Mouse (Mus musculus) ES-Bruce4 (cell line): ENCODE measurements at regions not wholly inside any gene's neighbourhood (a gene's known extent, or its start where the extent isn't known, plus 50 kb on each side); places are given as distances from the start of the nearest gene placed in this dataset.

Experiments used
- H3K27ac ChIP-seq: 2 replicates; pipeline ENCODE4 v1.5.1; 2012; ENCODE audit warnings: low read length, inconsistent platforms; ENCODE audit not compliant: insufficient read depth
- H3K27me3 ChIP-seq: 2 replicates; pipeline ENCODE4 v1.6.1; 2012; ENCODE audit warnings: mild to moderate bottlenecking, low read length, inconsistent platforms; ENCODE audit not compliant: control insufficient read depth, poor library complexity, insufficient read depth, severe bottlenecking
- H3K36me3 ChIP-seq: 2 replicates; pipeline ENCODE4 v1.6.1; 2012; ENCODE audit warnings: inconsistent platforms, mild to moderate bottlenecking, low read length, moderate library complexity; ENCODE audit not compliant: control insufficient read depth, poor library complexity, insufficient read depth, severe bottlenecking
- H3K4me1 ChIP-seq: one replicate; pipeline ENCODE4 v1.8.1; 2011; ENCODE audit warnings: low read length; ENCODE audit not compliant: control insufficient read depth, insufficient read depth
- H3K4me3 ChIP-seq: 2 replicates; pipeline ENCODE4 v1.5.1; 2011; ENCODE audit warnings: low read depth, mild to moderate bottlenecking, low read length
- H3K9ac ChIP-seq: 2 replicates; pipeline ENCODE4 v1.6.1; 2012; ENCODE audit warnings: low read depth, mild to moderate bottlenecking, inconsistent platforms; ENCODE audit not compliant: poor library complexity, severe bottlenecking
- H3K9me3 ChIP-seq: replicated peaks from 2 replicates; pipeline ENCODE4 v1.6.1; 2012; ENCODE audit warnings: mild to moderate bottlenecking, low read length, inconsistent platforms; ENCODE audit not compliant: control insufficient read depth, poor library complexity, insufficient read depth, severe bottlenecking
- CTCF ChIP-seq: IDR thresholded peaks from one replicate; pipeline ENCODE4 v1.8.1; 2011; ENCODE audit warnings: low read depth, low read length
- EP300 ChIP-seq: IDR thresholded peaks from 2 replicates; pipeline ENCODE4 v1.6.1; 2011; ENCODE audit warnings: low read depth, low read length; ENCODE audit not compliant: insufficient read depth
- POLR2A ChIP-seq: IDR thresholded peaks from one replicate; pipeline ENCODE4 v1.8.1; 2011; ENCODE audit warnings: low read length; ENCODE audit not compliant: insufficient read depth

GRCm38 (mm10) chr9:23123452-23123851 lies 99.4 kb upstream of the Bmper start:
- TF ChIP-seq CTCF (no peak), POLR2A (no peak), EP300 (no peak)
- Histone ChIP-seq H3K36me3 (no peaks in the 10 kb centered on the region), H3K27ac (no peak overlapping the region)

GRCm38 (mm10) chr9:23125761-23126704 lies 96.8 kb upstream of the Bmper start:
- no peak overlapping the region for H3K4me3 ChIP-seq
- no peak overlapping the region for H3K27ac ChIP-seq
- no peaks in the 10 kb centered on the region for H3K9me3 ChIP-seq
- H3K36me3 ChIP-seq: no peaks in the 10 kb centered on the region
- no peak overlapping the region for H3K9ac ChIP-seq
- TF ChIP-seq EP300 (no peak), CTCF (no peak), POLR2A (no peak)
- H3K4me1 ChIP-seq: no peaks in the 10 kb centered on the region
- no peaks in the 10 kb centered on the region for H3K27me3 ChIP-seq

More at GRCm38 (mm10) chr9:23123452-23123851, 99.4 kb upstream of the Bmper start:
- H3K9ac ChIP-seq: no peak overlapping the region
- H3K4me1 ChIP-seq: no peaks in the 10 kb centered on the region
- no peaks in the 10 kb centered on the region for H3K27me3 ChIP-seq
- no peaks in the 10 kb centered on the region for H3K9me3 ChIP-seq
- no peak overlapping the region for H3K4me3 ChIP-seq

- TF ChIP-seq POLR2A (no peak), CTCF (no peak), EP300 (no peak)
- H3K4me1 ChIP-seq: no peaks in the 10 kb centered on the region
- no peaks in the 10 kb centered on the region for H3K9me3 ChIP-seq
- no peak overlapping the region for H3K4me3 ChIP-seq
- H3K27ac ChIP-seq: no peak overlapping the region
- no peaks in the 10 kb centered on the region for H3K27me3 ChIP-seq
- no peak overlapping the region for H3K9ac ChIP-seq
- no peaks in the 10 kb centered on the region for H3K36me3 ChIP-seq
These were observed 95.4 kb upstream of the Bmper start for GRCm38 (mm10) chr9:23127338-23128017.

GRCm38 (mm10) chr9:23128018-23128369 lies 94.9 kb upstream of the Bmper start:
- H3K36me3 ChIP-seq: no peaks in the 10 kb centered on the region
- no peak overlapping the region for H3K4me3 ChIP-seq
- TF ChIP-seq CTCF: no peak
- TF ChIP-seq POLR2A: no peak
- TF ChIP-seq EP300: no peak
- H3K27ac ChIP-seq: no peak overlapping the region
- H3K9me3 ChIP-seq: no peaks in the 10 kb centered on the region
- H3K27me3 ChIP-seq: no peaks in the 10 kb centered on the region
- no peak overlapping the region for H3K9ac ChIP-seq
- H3K4me1 ChIP-seq: no peaks in the 10 kb centered on the region

- TF ChIP-seq POLR2A: no peak
- no peak for TF ChIP-seq EP300
- TF ChIP-seq CTCF: no peak
- no peak overlapping the region for H3K27ac ChIP-seq
- H3K4me1 ChIP-seq: no peaks in the 10 kb centered on the region
- H3K9ac ChIP-seq: no peak overlapping the region
- no peaks in the 10 kb centered on the region for H3K36me3 ChIP-seq
- no peaks in the 10 kb centered on the region for H3K9me3 ChIP-seq
- no peaks in the 10 kb centered on the region for H3K27me3 ChIP-seq
- no peak overlapping the region for H3K4me3 ChIP-seq
These were observed 88.9 kb upstream of the Bmper start for GRCm38 (mm10) chr9:23134006-23134405.

GRCm38 (mm10) chr9:23134421-23135118 lies 88.3 kb upstream of the Bmper start:
- H3K4me3 ChIP-seq: no peak overlapping the region
- no peak for TF ChIP-seq EP300
- TF ChIP-seq POLR2A: no peak
- no peak for TF ChIP-seq CTCF
- no peaks in the 10 kb centered on the region for H3K4me1 ChIP-seq
- no peaks in the 10 kb centered on the region for H3K9me3 ChIP-seq
- no peaks in the 10 kb centered on the region for H3K36me3 ChIP-seq
- no peak overlapping the region for H3K9ac ChIP-seq
- H3K27ac ChIP-seq: no peak overlapping the region
- H3K27me3 ChIP-seq: no peaks in the 10 kb centered on the region
